In genomic region chr5:91586206-91586605, GRCm38 (mm10) we compare ENCODE assay signal across 27 mouse cellular contexts.
DNase-seq lines count a peak whose midpoint lies in the region; ATAC-seq lines count a peak whose summit lies in the region.
"Had no signal": no experiment of that assay in that cellular context is flagged by ENCODE, and none has a peak within 500 bp of the region (broad histone marks: within the 10 kb centered on the region; RNA-seq: fewer than 3 reads in every experiment).

No protein-coding gene starts in this region.

- intact Hi-C loops in heart, postnatal 10 days (cut with DNase I): loop anchor here (5.0 kb wide), 1 partner anchor 41 kb away; no protein-coding TSS in a partner anchor

- 20% methylated on average over 3 of the region's 3 CpGs for WGBS in forebrain, embryonic 13.5 days
- WGBS in forebrain, embryonic 15.5 days: 11% methylated on average over 3 of the region's 3 CpGs
- WGBS in heart, embryonic 15.5 days: 30% methylated on average over 3 of the region's 3 CpGs
- WGBS in midbrain, embryonic 13.5 days: 50% methylated on average over 3 of the region's 3 CpGs
- WGBS in midbrain, embryonic 16.5 days: 44% methylated on average over 3 of the region's 3 CpGs

- no peak overlapping the region for H3K27ac ChIP-seq in forebrain, embryonic 13.5 days
- no peak overlapping the region for H3K27ac ChIP-seq in forebrain, embryonic 15.5 days (replicated peaks)
- peak overlapping the region; percentile 71 for H3K27ac ChIP-seq in heart, embryonic 15.5 days
- H3K27ac ChIP-seq in midbrain, embryonic 13.5 days: no peak overlapping the region
- H3K27ac ChIP-seq in midbrain, embryonic 16.5 days (ENCODE audit: low read length): no peak overlapping the region
- H3K27ac ChIP-seq: embryonic facial prominence, embryonic 10.5 days; limb, embryonic 13.5 days; liver, embryonic 12.5 days; neural tube, embryonic 13.5 days had no signal

- no peaks in the 10 kb centered on the region for H3K36me3 ChIP-seq in forebrain, embryonic 13.5 days (ENCODE audit: poor library complexity, severe bottlenecking)
- H3K36me3 ChIP-seq in forebrain, embryonic 15.5 days: no peaks in the 10 kb centered on the region
- H3K36me3 ChIP-seq in heart, embryonic 15.5 days: no peaks in the 10 kb centered on the region
- no peaks in the 10 kb centered on the region for H3K36me3 ChIP-seq in midbrain, embryonic 13.5 days
- no peaks in the 10 kb centered on the region for H3K36me3 ChIP-seq in midbrain, embryonic 16.5 days (ENCODE audit: control insufficient read depth, insufficient read depth, low read length)
- H3K36me3 ChIP-seq: embryonic facial prominence, embryonic 10.5 days; limb, embryonic 13.5 days; liver, embryonic 12.5 days; neural tube, embryonic 13.5 days had no signal

- peaks cover 4% of the 10 kb centered on the region; the same call in 1 of the 2 replicates for H3K4me1 ChIP-seq in forebrain, embryonic 13.5 days
- H3K4me1 ChIP-seq in forebrain, embryonic 15.5 days: no peaks in the 10 kb centered on the region
- H3K4me1 ChIP-seq in heart, embryonic 15.5 days (replicated peaks): peaks cover 27% of the 10 kb centered on the region
- H3K4me1 ChIP-seq in midbrain, embryonic 13.5 days (replicated peaks): no peaks in the 10 kb centered on the region
- H3K4me1 ChIP-seq in midbrain, embryonic 16.5 days (ENCODE audit: control insufficient read depth, insufficient read depth, low read length): no peaks in the 10 kb centered on the region
- H3K4me1 ChIP-seq: embryonic facial prominence, embryonic 10.5 days; limb, embryonic 13.5 days; liver, embryonic 12.5 days; neural tube, embryonic 13.5 days had no signal

- no peaks in the 10 kb centered on the region for H3K27me3 ChIP-seq in forebrain, embryonic 13.5 days
- no peaks in the 10 kb centered on the region for H3K27me3 ChIP-seq in forebrain, embryonic 15.5 days
- H3K27me3 ChIP-seq in heart, embryonic 15.5 days: no peaks in the 10 kb centered on the region
- H3K27me3 ChIP-seq in midbrain, embryonic 13.5 days: no peaks in the 10 kb centered on the region
- H3K27me3 ChIP-seq in midbrain, embryonic 16.5 days (ENCODE audit: control insufficient read depth, insufficient read depth, low read depth, low read length): no peaks in the 10 kb centered on the region
- H3K27me3 ChIP-seq: limb, embryonic 13.5 days; liver, embryonic 12.5 days; neural tube, embryonic 13.5 days had no signal

- peak; percentile 67 for ATAC-seq in forebrain, embryonic 13.5 days
- ATAC-seq in forebrain, embryonic 15.5 days (replicated peaks): no peak
- ATAC-seq in heart, embryonic 15.5 days (replicated peaks; ENCODE audit: insufficient number of reproducible peaks, insufficient read depth, low FRiP score, low read depth): peak; percentile 68
- ATAC-seq in midbrain, embryonic 13.5 days: peak; percentile 63; the same call in 1 of the 2 replicates
- no peak; the same call in 1 of the 2 replicates for ATAC-seq in midbrain, embryonic 16.5 days
- ATAC-seq: CD4-positive, CD25-positive, alpha-beta regulatory T cell, adult 4 months; liver, embryonic 12.5 days had no signal

- H3K9ac ChIP-seq in forebrain, embryonic 13.5 days: no peak overlapping the region
- H3K9ac ChIP-seq in forebrain, embryonic 15.5 days (replicated peaks): no peak overlapping the region
- H3K9ac ChIP-seq in heart, embryonic 15.5 days: no peak overlapping the region
- H3K9ac ChIP-seq in midbrain, embryonic 13.5 days (replicated peaks): no peak overlapping the region
- no peak overlapping the region for H3K9ac ChIP-seq in midbrain, embryonic 16.5 days (ENCODE audit: low read depth, low read length)
- H3K9ac ChIP-seq: limb, embryonic 13.5 days; liver, embryonic 12.5 days; neural tube, embryonic 13.5 days had no signal

- DNase-seq in heart, postnatal 4 days: no peak
- DNase-seq in heart, postnatal 10 days: peak; percentile 21 to 43
- no peak for DNase-seq in thymus, adult 18-20 months
- DNase-seq: adrenal gland, postnatal 36 days; cerebellum, adult 11-12 months; cerebellum, postnatal 10 days; gastrocnemius, postnatal 14 days; kidney, adult 11 months; kidney, postnatal 4 days; layer of hippocampus, adult 9-11 months; lung, adult 18-20 months; lung, postnatal 14 days; midbrain, embryonic 14.5 days; retina, postnatal 1 day; right cerebral cortex, postnatal 25 days; spleen, adult 18-20 months had no signal

- H3K9me3 ChIP-seq in forebrain, embryonic 13.5 days (replicated peaks): no peaks in the 10 kb centered on the region
- no peaks in the 10 kb centered on the region for H3K9me3 ChIP-seq in forebrain, embryonic 15.5 days
- H3K9me3 ChIP-seq in heart, embryonic 15.5 days (replicated peaks): no peaks in the 10 kb centered on the region
- H3K9me3 ChIP-seq in midbrain, embryonic 13.5 days: peaks cover 4% of the 10 kb centered on the region; the same call in 1 of the 2 replicates
- peaks cover 4% of the 10 kb centered on the region; the same call in 1 of the 2 replicates for H3K9me3 ChIP-seq in midbrain, embryonic 16.5 days (replicated peaks; ENCODE audit: control insufficient read depth, low read length, poor library complexity, severe bottlenecking)
- H3K9me3 ChIP-seq: limb, embryonic 13.5 days; liver, embryonic 12.5 days had no signal

- H3K4me3 ChIP-seq in forebrain, embryonic 13.5 days: no peak overlapping the region
- no peak overlapping the region for H3K4me3 ChIP-seq in forebrain, embryonic 15.5 days
- H3K4me3 ChIP-seq in heart, embryonic 15.5 days: no peak overlapping the region
- no peak overlapping the region for H3K4me3 ChIP-seq in midbrain, embryonic 13.5 days (replicated peaks)
- no peak overlapping the region for H3K4me3 ChIP-seq in midbrain, embryonic 16.5 days (ENCODE audit: low read depth, low read length)
- H3K4me3 ChIP-seq: embryonic facial prominence, embryonic 10.5 days; limb, embryonic 13.5 days; liver, embryonic 12.5 days; myocyte; neural tube, embryonic 13.5 days had no signal

- H3K4me2 ChIP-seq in forebrain, embryonic 13.5 days: no peak overlapping the region
- H3K4me2 ChIP-seq in forebrain, embryonic 15.5 days (replicated peaks): no peak overlapping the region
- no peak overlapping the region for H3K4me2 ChIP-seq in heart, embryonic 15.5 days
- no peak overlapping the region for H3K4me2 ChIP-seq in midbrain, embryonic 13.5 days (replicated peaks)
- H3K4me2 ChIP-seq in midbrain, embryonic 16.5 days (ENCODE audit: low read length): no peak overlapping the region
- H3K4me2 ChIP-seq: limb, embryonic 13.5 days; liver, embryonic 12.5 days; neural tube, embryonic 13.5 days had no signal

Comparison
In these comparisons a context has a peak if more than half of its experiments do, and no peak if none do; other contexts are left out.
1. ATAC-seq: peak in forebrain, embryonic 13.5 days (single experiment), heart, embryonic 15.5 days (single experiment) and midbrain, embryonic 13.5 days (single experiment); none in forebrain, embryonic 15.5 days (single experiment) and midbrain, embryonic 16.5 days (single experiment).
2. DNase-seq: peak in heart, postnatal 10 days (2 of 2); none in heart, postnatal 4 days (single experiment) and thymus, adult 18-20 months (0 of 2).